ENCODE assay signal across 18 mouse cellular contexts in the genomic region with DNA sequence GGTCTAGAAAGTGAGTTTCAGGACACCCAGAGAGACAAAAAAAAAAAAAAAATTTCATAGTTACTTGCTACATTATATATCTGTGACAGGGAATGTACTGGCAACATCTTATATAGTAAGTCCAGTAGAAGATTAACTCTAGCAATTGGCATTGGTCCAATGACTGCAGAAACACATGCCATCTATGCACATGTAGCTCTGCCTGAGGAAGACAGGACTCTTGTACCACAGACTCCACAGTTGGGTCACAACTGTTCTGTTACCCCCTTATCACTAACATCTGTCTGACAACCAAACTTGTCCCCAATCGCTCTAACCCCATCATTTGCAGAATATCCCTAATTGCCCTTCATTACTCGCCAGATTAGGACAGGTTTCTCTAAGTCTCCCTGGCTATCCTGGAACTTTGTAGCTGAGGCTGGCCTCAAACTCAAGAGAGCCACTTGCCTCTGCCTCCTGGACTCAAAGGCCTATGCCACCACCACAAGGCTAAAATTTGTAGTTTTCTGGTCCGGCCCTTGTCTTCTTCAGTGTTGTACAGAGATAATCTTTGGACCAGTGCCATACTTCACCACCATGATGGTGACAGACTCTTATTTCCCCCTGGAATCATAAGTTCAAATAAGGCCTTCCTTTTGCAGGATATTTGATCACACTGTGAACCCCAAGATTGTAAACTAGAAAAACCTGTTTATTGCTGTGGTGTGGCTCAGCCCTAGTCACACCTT. TPM values are rescaled to one million over a fixed set of nuclear protein-coding genes. Genes with fewer than 3 reads are reported as not detected.
DNase-seq lines count a peak whose midpoint lies in the region; ATAC-seq lines count a peak whose summit lies in the region.
"Had no signal": no experiment of that assay in that cellular context is flagged by ENCODE, and none has a peak within 500 bp of the region (broad histone marks: within the 10 kb centered on the region; RNA-seq: fewer than 3 reads in every experiment).

No protein-coding gene starts in this region.

- 0 out of 2 replicates have a peak, but pooled peaks cover 4% of the 10 kb centered on the region for H3K4me1 ChIP-seq in heart, embryonic 11.5 days (ENCODE audit: control insufficient read depth, insufficient read depth, low read length)
- peaks cover 27% of the 10 kb centered on the region for H3K4me1 ChIP-seq in heart, embryonic 12.5 days (replicated peaks)
- H3K4me1 ChIP-seq in liver, embryonic 16.5 days (ENCODE audit: control insufficient read depth, low read depth, low read length) = peaks cover 39% of the 10 kb centered on the region

- H3K4me2 ChIP-seq in heart, embryonic 11.5 days = no peak overlapping the region
- no peak overlapping the region for H3K4me2 ChIP-seq in heart, embryonic 12.5 days
- H3K4me2 ChIP-seq in liver, embryonic 16.5 days (ENCODE audit: low read depth, low read length) = no peak overlapping the region
- H3K4me2 ChIP-seq: lung, embryonic 15.5 days; neural tube, embryonic 15.5 days had no signal

- H3K36me3 ChIP-seq in heart, embryonic 11.5 days (ENCODE audit: control insufficient read depth, insufficient read depth, low read length) = no peaks in the 10 kb centered on the region
- 0 out of 2 replicates have a peak, but pooled peaks cover 2% of the 10 kb centered on the region for H3K36me3 ChIP-seq in heart, embryonic 12.5 days
- no peaks in the 10 kb centered on the region; the same call in 1 of the 2 replicates for H3K36me3 ChIP-seq in liver, embryonic 16.5 days (ENCODE audit: control insufficient read depth, insufficient read depth)
- H3K36me3 ChIP-seq: lung, embryonic 15.5 days; neural tube, embryonic 15.5 days had no signal

- 0 out of 2 replicates have a peak, but pooled peaks have one; percentile 32 for ATAC-seq in heart, embryonic 11.5 days (replicated peaks; ENCODE audit: insufficient number of reproducible peaks, low FRiP score, low TSS enrichment)
- no peak for ATAC-seq in heart, embryonic 12.5 days (ENCODE audit: insufficient number of reproducible peaks, low FRiP score)
- ATAC-seq in common myeloid progenitor, adult 5-6 weeks (replicated peaks; ENCODE audit: low read depth, poor library complexity, severe bottlenecking) = peak; percentile 26; the same call in 1 of the 2 replicates
- ATAC-seq in liver, embryonic 16.5 days (ENCODE audit: low read depth) = no peak

- WGBS in heart, embryonic 11.5 days (ENCODE audit: insufficient replicate concordance) = 84% methylated on average over 3 of the region's 3 CpGs
- WGBS in heart, embryonic 12.5 days = 76% methylated on average over 3 of the region's 3 CpGs
- 36% methylated on average over 3 of the region's 3 CpGs for WGBS in liver, embryonic 16.5 days (ENCODE audit: insufficient replicate concordance)

- no peak overlapping the region for H3K4me3 ChIP-seq in heart, embryonic 11.5 days (ENCODE audit: low read depth, low read length)
- no peak overlapping the region for H3K4me3 ChIP-seq in heart, embryonic 12.5 days
- no peak overlapping the region for H3K4me3 ChIP-seq in liver, embryonic 16.5 days (ENCODE audit: low read depth, low read length)
- H3K4me3 ChIP-seq: lung, embryonic 15.5 days; midbrain, embryonic 10.5 days; neural tube, embryonic 15.5 days had no signal

- H3K27ac ChIP-seq in heart, embryonic 11.5 days (ENCODE audit: low read depth, low read length) = no peak overlapping the region
- no peak overlapping the region for H3K27ac ChIP-seq in heart, embryonic 12.5 days (ENCODE audit: poor library complexity, severe bottlenecking)
- peak overlapping the region; percentile 32; the same call in 1 of the 2 replicates for H3K27ac ChIP-seq in liver, embryonic 16.5 days (ENCODE audit: low read length)
- H3K27ac ChIP-seq: lung, embryonic 15.5 days; midbrain, embryonic 10.5 days; neural tube, embryonic 15.5 days had no signal

- no peaks in the 10 kb centered on the region for H3K9me3 ChIP-seq in heart, embryonic 11.5 days (replicated peaks; ENCODE audit: control insufficient read depth, low read length)
- H3K9me3 ChIP-seq in heart, embryonic 12.5 days (replicated peaks) = no peaks in the 10 kb centered on the region
- peaks cover 6% of the 10 kb centered on the region for H3K9me3 ChIP-seq in liver, embryonic 16.5 days (replicated peaks; ENCODE audit: control insufficient read depth, low read length)
- H3K9me3 ChIP-seq: lung, embryonic 15.5 days; neural tube, embryonic 15.5 days had no signal

- H3K9ac ChIP-seq in heart, embryonic 11.5 days (ENCODE audit: low read depth, low read length) = no peak overlapping the region
- no peak overlapping the region for H3K9ac ChIP-seq in heart, embryonic 12.5 days
- no peak overlapping the region for H3K9ac ChIP-seq in liver, embryonic 16.5 days (ENCODE audit: low read depth, low read length)
- H3K9ac ChIP-seq: lung, embryonic 15.5 days; neural tube, embryonic 15.5 days had no signal

- H3K27me3 ChIP-seq in heart, embryonic 11.5 days (ENCODE audit: control insufficient read depth, insufficient read depth, low read length) = no peaks in the 10 kb centered on the region
- H3K27me3 ChIP-seq in heart, embryonic 12.5 days (replicated peaks) = no peaks in the 10 kb centered on the region
- H3K27me3 ChIP-seq in liver, embryonic 16.5 days (ENCODE audit: control insufficient read depth, insufficient read depth, low read depth, low read length) = no peaks in the 10 kb centered on the region
- H3K27me3 ChIP-seq: lung, embryonic 15.5 days; neural tube, embryonic 15.5 days had no signal

- peak; percentile 75 for DNase-seq in 416B (ENCODE audit: low read depth)
- DNase-seq in gastrocnemius, postnatal 10 days = no peak
- DNase-seq in retina, embryonic 14.5 days (ENCODE audit: low spot score) = no peak
- DNase-seq in testis, postnatal 10 days (ENCODE audit: low spot score) = no peak
- DNase-seq: adrenal gland, adult 8-10 months; cerebellum, adult 9-10 months; gastrocnemius, postnatal 25 days; kidney, postnatal 10 days; layer of hippocampus, adult 9-11 months; right cerebral cortex, adult 18-20 months; spleen, adult 18-20 months had no signal

RNA-seq across cellular contexts. Expression of a gene that starts 23.6 kb away (rescaled TPM):
- 79.6 and 85.3 TPM in 2 replicates for polyA plus RNA-seq in heart, embryonic 11.5 days (2014; fragmentation: Nextera tagmentation; extraction: Ambion mirVana)
- 66.1 and 66.9 TPM in 2 replicates for polyA plus RNA-seq in heart, embryonic 12.5 days (2016; fragmentation: Nextera tagmentation; extraction: Ambion mirVana)
- total RNA-seq in common myeloid progenitor, adult 5-6 weeks (2017) = 127 and 146 TPM in 2 replicates
- polyA plus RNA-seq in liver, embryonic 16.5 days (2015; fragmentation: Nextera tagmentation; extraction: Ambion mirVana) = 82.5 and 86.5 TPM in 2 replicates
- total RNA-seq in gastrocnemius, postnatal 10 days (2021) = 10 to 100 TPM; 71.4 to 76.6 TPM

RNA-seq across cellular contexts. Expression of a gene that starts 52.0 kb away (rescaled TPM):
- 200 and 209 TPM in 2 replicates for polyA plus RNA-seq in heart, embryonic 11.5 days (2014; fragmentation: Nextera tagmentation; extraction: Ambion mirVana)
- 202 and 205 TPM in 2 replicates for polyA plus RNA-seq in heart, embryonic 12.5 days (2016; fragmentation: Nextera tagmentation; extraction: Ambion mirVana)
- total RNA-seq in common myeloid progenitor, adult 5-6 weeks (2017) = 107 and 148 TPM in 2 replicates
- polyA plus RNA-seq in liver, embryonic 16.5 days (2015; fragmentation: Nextera tagmentation; extraction: Ambion mirVana) = 91.7 and 107 TPM in 2 replicates
- total RNA-seq in gastrocnemius, postnatal 10 days (2021) = 10 to 100 TPM; 80.3 to 85.5 TPM

Comparison
In these comparisons a context has a peak if more than half of its experiments do, and no peak if none do; other contexts are left out.
1. ATAC-seq: peak in heart, embryonic 11.5 days (single experiment) and common myeloid progenitor, adult 5-6 weeks (single experiment); none in heart, embryonic 12.5 days (single experiment) and liver, embryonic 16.5 days (single experiment).